Mouse (Mus musculus) adrenal gland, adult 2 months (tissue): ENCODE data around the gene Tmem178. TPM values are rescaled to one million over a fixed set of nuclear protein-coding genes. Genes with fewer than 3 reads are reported as not detected.

Experiments used
- DNase-seq: peaks from one replicate; pipeline ENCODE4 v3.0.0; 2021
- long read RNA-seq: library from polyadenylated mRNA; stranded (forward); transcript quantifications from one replicate; pipeline ENCODE4 v2.0.0, GENCODE M21; 2021
- polyA plus RNA-seq: library from polyadenylated mRNA; depleted of rRNA; stranded (reverse); fragments of >200 nt; gene quantifications from 2 replicates; pipeline ENCODE4 v1.2.3, GENCODE M21; 2012; rRNA removed
- total RNA-seq, 2 experiments: library from RNA; stranded (reverse); gene quantifications; 2 replicates each; pipeline ENCODE4 v1.2.3; 2021

Gene Tmem178
- 10 to 100 TPM in 1 of 2 experiments, 1 to 10 TPM in 1; 7.9 to 13.2 TPM for total RNA-seq
- 8.8 TPM in 2 replicates for polyA plus RNA-seq
- long read RNA-seq, transcript Tmem178-201 (4 exons, 1,696 nt): major isoform, 16 of 18 reads
- long read RNA-seq, partial matches to known transcripts: 0 of 18 reads
- long read RNA-seq, other reads (novel, unspliced or antisense): 2 of 18 reads

DNA sequence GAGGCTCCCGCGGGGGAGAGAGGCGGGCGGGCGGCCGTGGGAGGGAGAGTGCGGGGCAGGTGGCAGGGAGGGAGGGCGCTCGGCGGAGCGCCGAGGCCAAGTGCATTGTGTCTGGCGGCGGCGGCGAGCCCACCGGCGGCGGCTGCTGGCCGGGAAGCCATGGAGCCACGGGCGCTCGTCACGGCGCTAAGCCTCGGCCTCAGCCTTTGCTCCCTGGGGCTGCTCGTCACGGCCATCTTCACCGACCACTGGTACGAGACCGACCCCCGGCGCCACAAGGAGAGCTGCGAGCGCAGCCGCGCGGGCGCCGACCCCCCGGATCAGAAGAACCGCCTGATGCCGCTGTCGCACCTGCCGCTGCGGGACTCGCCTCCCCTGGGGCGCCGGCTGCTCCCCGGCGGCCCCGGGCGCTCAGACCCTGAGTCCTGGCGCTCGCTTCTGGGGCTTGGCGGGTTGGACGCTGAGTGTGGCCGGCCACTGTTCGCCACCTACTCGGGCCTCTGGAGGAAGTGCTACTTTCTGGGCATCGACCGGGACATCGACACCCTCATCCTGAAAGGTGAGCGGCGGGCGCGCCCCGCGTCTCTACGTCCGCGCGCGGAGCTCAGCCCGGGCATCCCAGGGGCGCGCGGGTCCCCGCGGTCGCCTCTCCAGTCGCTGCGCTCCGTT, at the start of gene Tmem178:
Tmem178 (plus strand) TSS at position 103 of the 669 bp plus-strand sequence.
- DNase-seq: peak; percentile 52

DNA sequence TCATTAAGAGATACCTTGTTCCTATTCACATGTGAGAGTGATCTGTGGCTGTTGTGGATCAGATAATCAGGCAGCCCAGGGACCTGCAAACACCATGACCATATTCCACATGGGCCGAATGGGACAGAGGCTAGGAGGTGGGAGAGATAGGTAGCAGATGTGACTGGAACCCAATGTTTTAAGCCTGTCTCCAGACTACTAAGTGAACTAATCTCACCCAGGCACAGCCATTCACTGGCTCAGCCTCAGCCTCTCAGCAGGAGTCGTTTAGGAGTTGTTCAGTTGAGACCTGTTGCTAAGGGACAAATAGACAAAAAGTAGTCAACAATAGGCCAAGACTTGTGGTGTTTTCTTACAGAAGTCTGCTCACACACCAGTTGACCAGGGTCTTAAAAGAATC, 48.0 kb upstream of the Tmem178 start:
- no peak for DNase-seq

DNA sequence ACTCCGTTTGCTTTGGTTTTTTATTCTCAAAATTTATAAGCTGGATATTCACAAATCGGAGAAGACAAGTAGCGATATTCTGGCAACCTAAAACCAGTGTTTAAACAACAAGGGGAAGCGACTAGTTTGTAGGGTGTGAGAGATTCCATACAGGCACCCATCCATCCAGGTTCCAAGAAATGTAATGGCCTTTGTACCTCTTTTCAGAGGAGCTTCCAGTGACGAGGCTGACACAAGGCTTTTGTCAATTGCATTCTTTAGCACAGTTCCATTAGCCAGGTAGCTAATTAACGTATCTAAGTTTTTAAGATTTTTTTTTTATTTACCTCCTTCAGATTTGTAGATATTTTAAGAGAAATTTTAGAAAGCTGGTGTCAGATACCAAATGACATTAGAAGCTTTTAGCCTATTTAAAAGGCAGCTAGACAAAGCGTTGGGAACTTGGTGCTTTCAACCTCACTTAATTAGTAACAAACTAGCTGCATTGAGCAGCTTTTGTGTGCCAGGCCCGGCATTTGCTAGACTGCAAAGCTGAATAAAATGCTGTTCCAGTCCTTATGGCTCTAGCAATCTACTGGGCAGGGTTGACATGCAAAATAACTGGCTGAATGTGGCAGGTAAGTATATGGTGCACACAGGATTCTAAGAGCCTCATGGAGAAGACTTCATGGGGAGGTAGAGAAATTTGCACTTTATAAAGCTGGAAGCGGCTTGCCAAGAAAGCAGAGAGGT, 46.6 kb upstream of the Tmem178 start:
- peak; percentile 13 for DNase-seq

DNA sequence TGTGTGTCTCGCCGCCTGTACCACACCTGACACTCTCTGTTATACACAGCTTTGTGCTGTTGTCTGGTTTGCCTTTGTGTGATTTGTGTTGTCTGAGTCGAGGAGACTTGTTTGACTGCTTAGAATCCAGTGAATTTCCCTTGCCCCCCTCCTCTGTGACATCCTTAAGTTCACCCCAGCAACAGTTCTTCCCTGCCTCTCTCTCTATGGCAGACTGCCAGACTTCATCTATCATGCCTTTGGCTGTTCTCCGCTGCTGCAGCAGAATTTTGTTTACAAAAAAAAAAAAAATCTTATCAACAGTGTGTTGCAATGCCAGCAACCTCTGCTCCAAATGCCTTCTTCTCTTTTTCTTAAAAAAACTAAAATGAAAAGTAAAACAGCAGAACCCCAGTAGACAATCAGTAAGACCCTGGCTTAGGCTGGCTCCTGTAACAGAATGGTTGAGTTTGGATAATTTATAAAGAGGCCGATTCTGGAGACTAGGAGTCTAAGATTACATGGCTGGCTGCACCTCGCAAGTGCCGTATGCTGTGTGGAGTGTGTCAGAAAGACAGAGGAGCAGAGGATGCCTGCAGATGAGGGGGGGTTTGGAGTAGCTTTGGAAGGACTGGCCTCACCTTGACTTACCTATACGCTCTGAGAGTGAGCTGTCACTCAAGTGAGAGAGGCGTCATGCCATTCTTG, 44.8 kb upstream of the Tmem178 start:
- DNase-seq: peak; percentile 78

DNA sequence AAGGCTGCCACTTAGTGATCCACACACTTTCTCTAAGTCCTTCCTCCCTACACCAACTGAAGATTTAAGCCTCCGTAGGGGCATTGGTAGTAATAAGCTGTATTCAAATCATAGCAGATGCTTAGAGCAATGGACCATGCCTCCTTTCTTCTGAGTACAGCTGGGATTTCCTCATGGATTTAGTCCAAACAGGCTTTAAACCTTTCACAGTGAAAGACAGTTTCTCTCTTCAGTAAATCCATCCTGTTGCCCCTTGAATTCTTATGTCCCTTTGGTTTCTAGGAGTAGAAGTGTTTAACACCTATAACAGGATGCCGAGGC, 44.3 kb upstream of the Tmem178 start:
- no peak for DNase-seq

DNA sequence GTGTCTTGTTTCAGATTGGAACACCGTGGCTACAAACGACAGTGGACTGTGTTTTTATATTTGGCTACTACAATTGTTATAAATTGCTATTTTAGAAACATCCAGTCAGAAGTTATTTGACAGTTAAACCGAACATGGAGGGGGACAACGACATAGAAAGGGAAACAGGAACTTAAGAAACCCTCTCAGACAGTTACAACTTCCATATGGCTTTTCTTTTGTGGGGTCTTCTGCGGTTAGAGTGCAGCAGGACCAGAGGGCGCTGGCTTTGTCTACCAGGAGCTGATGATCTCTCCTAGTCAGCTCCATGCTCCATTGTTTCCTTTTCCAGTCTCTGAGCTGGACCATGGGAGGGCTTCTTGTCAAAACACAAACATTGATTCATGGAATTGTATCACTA, 42.5 kb upstream of the Tmem178 start:
- DNase-seq: no peak

DNA sequence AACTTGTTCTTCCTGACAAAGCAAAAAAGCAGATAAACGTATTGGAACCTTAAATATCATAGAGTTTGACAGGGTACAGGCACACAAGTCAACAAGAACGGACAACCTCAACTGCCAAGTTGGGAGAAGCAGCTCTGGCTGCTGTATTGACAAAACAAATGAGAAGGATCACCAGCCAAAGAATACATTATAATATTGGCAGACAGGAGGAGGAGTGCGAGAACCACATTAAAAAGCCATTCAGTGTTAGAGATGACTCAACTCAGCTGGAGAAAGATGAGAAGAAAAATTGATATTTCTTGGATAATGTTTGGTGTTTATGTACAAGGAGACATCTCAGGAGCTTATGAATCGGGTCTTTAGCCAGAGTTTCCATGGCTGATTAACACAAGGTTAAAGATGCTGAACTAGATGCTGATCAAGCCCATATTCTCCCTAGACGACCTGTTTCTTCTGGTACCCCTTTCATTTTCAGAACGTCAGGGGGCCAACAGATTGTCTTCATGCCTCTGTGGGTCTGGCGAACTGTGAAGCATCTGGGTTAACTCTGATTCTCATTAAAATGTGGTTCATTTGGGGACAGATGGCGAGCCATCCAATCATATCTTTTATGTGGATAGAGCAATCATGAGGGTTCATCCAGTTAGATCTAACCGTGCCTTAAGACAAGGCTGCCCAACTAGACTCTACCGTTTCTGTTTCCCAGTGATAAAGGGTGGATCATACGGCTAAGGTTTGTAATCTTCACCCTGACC, 41.1 kb upstream of the Tmem178 start:
- DNase-seq: no peak

DNA sequence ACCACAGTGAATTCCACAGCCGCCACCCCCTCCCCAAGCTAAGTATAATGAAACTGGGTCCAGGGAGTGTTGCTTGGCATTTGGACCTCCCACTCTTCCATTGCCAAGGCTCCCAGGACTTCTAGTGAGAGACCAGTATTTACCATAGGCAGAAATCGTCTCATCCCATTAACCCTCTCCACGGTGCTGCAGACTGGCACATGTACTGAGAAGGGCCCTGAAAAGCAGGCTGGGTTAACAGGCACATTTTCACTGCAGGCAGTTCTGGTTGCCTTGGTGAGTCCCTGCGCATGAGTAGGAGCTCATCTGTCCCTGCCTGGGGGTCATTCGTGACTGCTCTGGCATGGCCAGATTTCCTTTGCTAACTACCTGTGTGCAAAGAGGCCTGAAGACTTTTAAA, 40.4 kb upstream of the Tmem178 start:
- no peak for DNase-seq

DNA sequence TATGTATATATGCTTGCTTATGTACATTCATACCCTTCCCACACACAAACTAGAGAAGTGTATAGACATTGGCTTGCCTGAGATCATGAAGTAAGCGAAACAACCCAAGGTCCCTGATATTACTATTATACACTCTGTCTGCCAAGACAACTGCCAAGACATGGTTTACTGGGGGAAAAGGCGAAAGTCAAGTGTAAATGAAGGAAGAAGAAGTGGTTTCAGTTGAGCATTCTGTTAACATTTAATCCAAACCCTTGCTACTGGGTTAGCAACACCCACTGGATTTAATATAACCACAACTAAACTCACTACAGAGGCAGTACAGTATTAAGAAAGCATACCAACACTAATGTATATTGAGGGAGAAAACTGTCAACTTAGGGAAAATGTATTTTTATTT, 28.8 kb upstream of the Tmem178 start:
- DNase-seq: no peak

DNA sequence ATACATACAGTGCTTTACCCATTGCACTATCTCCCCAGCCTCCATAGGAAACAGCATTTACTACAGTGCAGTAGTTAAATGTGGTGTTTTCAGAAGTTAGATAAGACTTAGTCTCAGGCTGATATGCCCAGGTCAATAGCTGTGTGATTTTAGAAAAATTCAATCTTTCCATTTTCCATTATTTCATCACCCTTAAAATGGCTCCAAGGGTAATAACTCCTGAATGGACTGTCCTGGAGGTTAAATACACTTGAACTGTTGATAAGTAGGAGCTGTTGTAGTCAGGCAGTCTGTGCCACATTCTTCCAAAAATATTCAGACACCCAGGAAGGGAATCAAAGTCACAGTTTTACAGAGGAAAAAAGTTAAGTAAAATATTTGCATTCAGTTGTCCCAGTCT, 25.2 kb upstream of the Tmem178 start:
- no peak for DNase-seq

DNA sequence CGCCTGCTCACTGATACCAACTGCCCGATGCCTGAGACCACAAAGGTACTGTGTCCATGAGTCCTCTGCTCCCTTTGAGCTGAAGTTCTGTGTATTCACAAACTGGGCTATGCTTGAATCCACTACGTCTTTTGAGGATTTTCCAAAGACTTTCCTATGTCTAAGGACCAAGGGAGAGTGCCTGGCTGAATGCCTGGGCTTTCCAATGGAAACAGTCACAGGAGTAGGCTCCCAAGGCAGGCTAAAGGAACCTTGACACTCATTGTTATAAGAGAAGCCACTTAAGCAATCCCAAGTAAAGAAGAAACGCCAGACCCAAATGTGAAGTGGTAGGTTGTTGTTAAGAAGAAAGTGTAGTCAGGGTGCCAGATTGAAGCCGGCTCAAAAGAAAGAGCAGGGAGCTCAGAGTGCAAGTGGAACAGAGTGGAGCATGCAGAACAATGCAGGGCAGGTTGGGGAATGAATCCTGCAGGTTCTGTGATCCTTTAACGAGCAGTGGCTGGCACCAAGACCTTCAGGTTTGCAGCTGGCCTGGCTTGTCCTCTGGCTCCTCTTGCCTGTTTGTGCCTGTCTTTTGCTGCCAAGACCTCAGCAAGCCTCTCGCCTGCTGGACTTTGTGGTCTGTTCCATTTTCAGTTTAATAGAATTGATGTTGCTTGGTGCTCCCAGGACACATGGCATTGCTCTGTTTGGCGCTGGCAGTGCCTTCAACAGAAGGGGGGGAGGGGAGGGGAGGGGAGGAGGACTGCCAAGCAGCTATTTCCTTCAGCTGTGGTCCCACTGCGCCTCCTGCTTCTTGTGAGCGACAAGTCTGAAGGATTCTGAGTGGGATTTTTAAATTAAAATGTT, 22.9 kb upstream of the Tmem178 start:
- DNase-seq: peak; percentile 12

DNA sequence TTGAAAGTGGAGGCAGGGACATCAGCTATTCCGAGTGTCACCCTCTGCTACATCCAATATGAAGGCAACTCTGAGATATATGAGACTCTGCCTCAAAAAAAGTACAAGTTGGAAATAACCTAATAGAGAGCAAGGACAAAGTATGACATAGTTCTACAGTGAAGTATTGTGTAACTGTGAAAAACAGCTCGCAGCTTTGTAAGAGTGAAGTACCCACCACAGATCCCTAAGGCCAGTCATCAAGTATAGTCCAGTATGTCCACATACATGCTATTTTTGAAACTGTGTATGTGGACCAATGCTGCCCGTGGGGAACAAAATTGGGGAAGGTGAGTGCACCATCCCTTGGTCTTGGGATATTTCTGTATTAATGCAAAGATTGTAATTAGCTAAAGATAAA, 18.9 kb upstream of the Tmem178 start:
- no peak for DNase-seq

DNA sequence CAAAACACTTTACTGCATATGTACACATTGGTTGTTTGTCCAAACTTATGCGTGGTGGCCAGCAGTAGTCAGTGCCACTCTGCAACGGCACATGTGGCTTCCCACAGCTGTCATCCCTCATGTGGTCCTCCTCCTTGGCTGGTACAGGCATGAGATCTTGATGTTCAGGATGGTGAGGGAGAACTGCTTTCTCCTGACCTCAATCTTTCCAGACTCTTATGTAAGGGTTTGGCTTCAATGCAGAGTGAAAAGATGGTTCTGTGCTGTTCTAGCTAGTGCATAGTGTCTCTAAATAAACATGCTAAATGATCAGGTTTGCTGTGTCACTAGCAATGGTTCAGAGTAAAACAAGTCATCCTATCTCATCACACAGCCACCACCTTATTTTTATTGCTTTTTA, 17.3 kb upstream of the Tmem178 start:
- no peak for DNase-seq

DNA sequence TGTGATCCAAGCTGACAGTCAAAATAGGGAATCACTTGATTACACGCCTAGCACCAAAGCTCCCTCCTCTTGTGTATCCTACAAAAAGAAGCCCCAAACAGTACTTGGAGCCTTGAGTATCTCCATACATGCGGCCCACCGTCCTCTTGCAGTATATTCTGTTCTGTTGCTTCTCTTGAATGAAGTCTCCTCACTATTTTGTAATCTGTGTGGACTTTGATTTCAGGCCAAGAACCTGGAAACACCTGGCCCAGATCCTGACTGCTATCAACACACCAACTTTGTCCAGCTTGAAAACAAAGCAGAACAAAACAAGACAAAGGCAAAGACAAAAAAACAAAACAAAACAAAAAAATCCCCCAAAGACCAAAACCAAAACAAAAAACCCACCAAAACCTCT, 11.7 kb upstream of the Tmem178 start:
- no peak for DNase-seq

DNA sequence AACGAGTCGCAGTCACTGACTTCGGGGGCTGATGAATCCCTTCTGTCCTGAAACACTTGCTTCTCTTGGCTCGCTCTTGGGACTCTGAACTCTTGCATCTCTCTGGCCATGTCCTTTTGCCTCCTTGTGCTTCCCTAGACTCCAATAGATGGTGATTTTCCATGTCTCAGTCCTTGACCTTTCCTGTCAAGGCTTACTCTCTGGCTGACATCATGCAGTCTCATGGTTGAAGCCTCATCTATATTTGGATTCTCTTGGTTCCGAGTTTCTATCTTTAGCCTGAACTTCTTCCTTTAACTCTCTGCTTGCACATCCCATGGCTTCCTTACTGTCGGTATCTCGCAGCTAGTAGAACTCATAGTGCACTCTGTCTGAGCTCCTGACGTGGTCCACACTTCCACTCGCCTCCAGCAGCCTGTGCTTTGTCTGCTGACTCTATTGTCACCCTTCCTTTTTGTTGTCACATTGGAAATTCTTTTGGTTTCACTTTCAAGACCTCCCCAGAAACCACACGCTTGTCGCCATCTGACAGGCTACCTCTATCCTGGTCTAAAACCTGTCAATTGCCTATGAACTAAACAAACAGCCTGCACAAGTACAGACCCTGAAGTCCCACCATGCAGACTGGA, 10.9 kb upstream of the Tmem178 start:
- peak; percentile 74 for DNase-seq

DNA sequence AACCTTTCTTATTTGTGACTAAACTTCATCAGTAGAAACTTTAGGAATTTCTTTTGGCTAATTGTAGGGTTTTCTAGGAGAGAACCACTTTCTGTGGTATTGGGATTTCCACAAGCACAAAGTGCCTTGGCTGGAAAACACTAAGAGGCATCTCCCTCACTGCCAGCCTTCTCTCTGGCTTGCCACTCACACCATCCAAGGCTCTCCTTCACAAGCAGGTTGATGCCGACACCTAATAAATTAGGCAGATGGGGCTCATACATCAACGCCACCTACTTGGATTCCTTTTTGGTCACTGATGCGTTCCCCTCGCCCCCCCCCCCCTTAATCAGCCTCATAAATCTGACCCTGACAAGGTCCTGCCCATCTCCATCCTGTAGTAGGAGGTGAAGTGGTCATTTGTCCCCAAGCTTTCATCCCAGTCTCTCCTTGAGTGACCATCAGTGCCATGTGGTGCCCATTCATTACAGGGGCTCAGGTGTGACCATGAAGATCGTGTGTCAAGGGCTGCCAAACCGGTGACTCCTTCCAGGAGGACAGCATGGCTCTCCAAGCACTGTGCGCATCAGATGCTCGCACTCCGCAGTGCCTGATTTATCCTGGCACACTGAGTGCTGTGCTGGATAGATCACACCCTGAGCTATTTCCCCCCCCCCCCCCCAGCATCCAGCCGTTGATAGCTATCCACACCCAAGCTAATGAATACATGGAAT, 8.5 kb upstream of the Tmem178 start:
- no peak for DNase-seq

DNA sequence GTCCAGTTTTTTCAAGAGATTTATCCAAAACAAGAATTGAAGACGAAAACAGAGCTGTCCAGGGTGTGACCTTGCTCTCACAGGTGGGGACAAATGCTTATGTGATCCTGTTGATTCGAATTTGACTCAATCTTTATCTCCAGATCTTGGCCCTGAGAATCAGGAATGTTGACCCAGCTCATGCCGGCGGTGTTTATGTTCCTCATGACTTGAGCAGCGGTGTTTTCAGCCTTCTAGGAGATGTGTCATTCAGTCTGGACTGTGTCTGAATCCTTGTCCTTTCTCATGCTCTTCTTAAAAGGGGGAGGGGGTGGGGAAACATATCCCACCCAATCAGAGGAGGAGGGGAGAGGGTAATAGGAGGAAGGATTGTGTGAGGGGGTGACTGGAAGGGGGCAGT, 7.9 kb upstream of the Tmem178 start:
- no peak for DNase-seq

DNA sequence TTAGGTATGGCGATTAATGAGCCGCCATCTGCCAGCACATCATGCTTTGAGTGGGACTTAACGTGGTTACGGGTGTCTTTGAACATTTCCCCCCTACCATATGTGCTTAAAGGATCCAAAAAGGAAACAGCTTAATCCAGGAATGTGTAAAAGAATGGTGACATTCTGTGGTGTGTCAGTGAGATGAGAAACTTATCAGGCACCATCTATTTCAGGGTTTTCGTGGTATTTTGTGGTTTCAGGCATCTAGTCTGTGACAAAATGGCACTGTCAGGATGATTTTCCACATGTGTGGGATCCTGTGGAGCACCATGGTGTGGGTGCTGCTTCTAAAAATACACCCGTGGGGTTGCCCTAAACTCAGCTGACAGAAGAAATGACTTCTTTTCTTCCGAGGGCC, 4.6 kb upstream of the Tmem178 start:
- no peak for DNase-seq

DNA sequence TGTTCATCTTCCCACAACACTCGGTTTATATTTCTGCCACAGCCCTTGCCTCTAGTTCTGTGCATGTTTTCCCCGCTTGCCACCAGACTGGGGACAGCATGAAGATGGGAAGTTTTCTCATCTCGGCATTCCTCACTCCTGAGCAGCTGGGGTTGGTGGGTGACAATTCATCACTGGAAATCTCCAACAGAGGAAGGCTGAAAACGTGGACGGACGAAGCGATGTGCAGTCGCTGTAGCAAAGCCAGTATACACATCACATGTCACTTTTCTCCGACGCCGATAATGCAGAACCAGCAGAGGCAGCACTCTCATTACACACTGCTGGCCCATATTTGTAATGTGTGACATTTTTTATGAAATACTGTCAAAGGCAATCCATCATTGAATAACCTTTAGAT, 2.6 kb upstream of the Tmem178 start:
- DNase-seq: no peak

DNA sequence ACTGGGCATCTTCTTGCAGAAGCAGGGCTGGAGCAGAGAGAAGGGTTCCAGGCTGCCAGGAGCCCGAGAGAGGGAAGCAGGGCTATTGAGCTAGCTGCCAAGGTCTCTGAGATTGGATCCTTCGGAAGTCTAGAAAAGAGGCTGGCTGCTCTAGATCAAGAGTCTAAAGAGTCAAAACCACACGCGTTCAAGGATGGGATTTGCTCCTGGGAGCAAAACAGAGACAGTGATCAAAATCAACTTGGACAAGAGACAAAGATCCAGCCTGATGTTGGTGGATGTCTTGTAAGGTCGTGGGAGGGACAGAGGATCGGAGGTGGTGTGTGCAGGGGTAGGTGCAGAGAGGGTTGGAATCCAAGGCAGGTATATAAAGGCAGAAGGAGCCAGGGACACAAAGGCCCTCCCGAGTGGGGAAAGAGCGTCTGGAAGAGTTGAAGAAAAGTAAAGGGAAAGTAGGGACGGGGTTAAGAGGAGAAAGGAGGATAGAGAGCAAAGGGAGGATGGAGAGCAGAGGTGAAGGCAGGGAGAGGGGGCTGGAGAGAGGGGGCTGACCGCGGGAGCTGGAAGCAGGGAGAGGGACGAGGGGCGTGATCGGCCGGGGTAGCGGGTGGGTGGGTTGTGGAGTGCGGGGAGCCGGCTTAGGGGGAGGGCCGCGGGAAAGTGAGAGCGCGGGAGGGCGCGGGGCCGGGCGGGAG, 450 bp upstream of the Tmem178 start:
- DNase-seq: no peak
